Mouse (Mus musculus) forebrain, embryonic 15.5 days (tissue): ENCODE measurements around the gene Slc48a1. TPM values are rescaled to one million over a fixed set of nuclear protein-coding genes. Genes with fewer than 3 reads are reported as not detected.

ENCODE experiments used
- ATAC-seq: fragments of 200-750 bp; cut with Nextera tagmentation; replicated peaks from 2 replicates; pipeline ENCODE4 v1.8.0; 2017; ENCODE audit warnings: mild to moderate bottlenecking, moderate TSS enrichment, moderate library complexity
- H3K27ac ChIP-seq: fragments of 300-500 bp; sonication (generic); replicated peaks from 2 replicates; pipeline ENCODE4 v1.5.1; 2015; ENCODE audit warnings: mild to moderate bottlenecking, inconsistent platforms
- H3K27me3 ChIP-seq: fragments of 300-500 bp; sonication (generic); 2 replicates; pipeline ENCODE4 v1.6.1; 2015; ENCODE audit warnings: inconsistent platforms
- H3K36me3 ChIP-seq: fragments of 300-500 bp; sonication (generic); 2 replicates; pipeline ENCODE4 v1.6.1; 2015; ENCODE audit warnings: mild to moderate bottlenecking, inconsistent platforms
- H3K4me1 ChIP-seq: fragments of 300-500 bp; sonication (generic); 2 replicates; pipeline ENCODE4 v1.6.1; 2015; ENCODE audit warnings: inconsistent platforms
- H3K4me2 ChIP-seq: fragments of 300-500 bp; sonication (generic); replicated peaks from 2 replicates; pipeline ENCODE4 v1.6.1; 2015; ENCODE audit warnings: mild to moderate bottlenecking, inconsistent platforms
- H3K4me3 ChIP-seq: fragments of 300-500 bp; sonication (generic); 2 replicates; pipeline ENCODE4 v1.5.1; 2015; ENCODE audit warnings: mild to moderate bottlenecking, inconsistent platforms
- H3K9ac ChIP-seq: fragments of 300-500 bp; sonication (generic); replicated peaks from 2 replicates; pipeline ENCODE4 v1.6.1; 2015; ENCODE audit warnings: mild to moderate bottlenecking, inconsistent platforms
- H3K9me3 ChIP-seq: fragments of 300-500 bp; sonication (generic); 2 replicates; pipeline ENCODE4 v1.6.1; 2016; ENCODE audit warnings: inconsistent platforms
- WGBS: fragments of 180-500 bp; shearing (Covaris S2); methylation state at CpG from one replicate; pipeline ENCODE4 v1.1.7; 2015; ENCODE audit warnings: mixed read lengths; 5-methylcytosine and 5-hydroxymethylcytosine counted together
- polyA plus RNA-seq: library from polyadenylated mRNA; unstranded; fragments of >200 nt; fragmentation: Nextera tagmentation; extraction: Ambion mirVana; gene quantifications from 2 replicates; pipeline ENCODE4 v1.2.1, GENCODE M21; 2015

Slc48a1 gene
- polyA plus RNA-seq, 1 experiment from 2014 or later, result 64.9 TPM

DNA sequence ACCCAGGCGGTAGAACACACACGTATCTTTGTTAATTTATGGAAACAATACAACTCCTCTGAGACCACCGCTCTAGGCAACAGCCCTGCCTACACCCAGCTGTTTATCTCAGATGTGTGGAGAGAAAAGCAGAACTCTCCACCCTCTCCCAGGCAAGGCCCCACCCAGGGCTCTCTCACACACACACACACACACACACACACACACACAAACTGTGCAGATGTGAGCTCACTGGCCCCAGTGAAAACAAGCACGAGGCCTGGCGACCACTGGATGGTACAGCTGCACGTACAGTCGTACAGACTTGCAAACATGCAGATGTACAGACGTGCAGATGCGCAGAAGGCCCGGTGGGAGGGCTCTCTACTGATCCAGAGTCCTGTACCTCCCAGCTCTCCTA, 33.4 kb upstream of the Slc48a1 start:
- no peaks in the 10 kb centered on the region for H3K27me3 ChIP-seq
- WGBS, result 67% methylated on average over 10 of the region's 10 CpGs
- H3K4me2 ChIP-seq, result no peak overlapping the region
- no peaks in the 10 kb centered on the region for H3K9me3 ChIP-seq
- H3K4me1 ChIP-seq, result peaks cover 1% of the 10 kb centered on the region
- no peak overlapping the region for H3K4me3 ChIP-seq
- H3K27ac ChIP-seq, result no peak overlapping the region
- ATAC-seq, result no peak
- no peaks in the 10 kb centered on the region for H3K36me3 ChIP-seq
- no peak overlapping the region for H3K9ac ChIP-seq

DNA sequence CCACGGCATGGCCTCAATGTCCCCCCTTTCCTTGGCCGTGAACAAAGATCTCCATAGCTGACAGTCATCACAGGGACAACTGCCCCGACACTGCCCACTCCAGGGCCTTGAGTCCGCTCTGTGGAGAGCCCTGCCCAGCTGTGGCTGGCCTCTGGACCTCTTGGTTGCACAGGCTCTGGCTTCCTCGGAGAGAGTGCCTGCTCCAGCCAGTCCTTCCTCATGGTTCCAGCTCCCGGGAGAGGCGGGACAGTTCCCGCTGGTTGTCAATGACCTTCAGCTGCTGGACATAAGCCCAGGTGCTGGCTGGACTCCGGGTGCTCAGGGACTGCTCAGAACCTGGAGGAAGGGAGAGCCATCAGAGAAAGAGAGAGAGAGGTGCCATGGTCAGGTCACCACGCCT, 33.0 kb upstream of the Slc48a1 start:
- Histone ChIP-seq H3K9me3 (no peaks in the 10 kb centered on the region), H3K27me3 (no peaks in the 10 kb centered on the region), H3K36me3 (no peaks in the 10 kb centered on the region), H3K4me3 (no peak overlapping the region), H3K9ac (no peak overlapping the region), H3K4me2 (no peak overlapping the region), H3K27ac (no peak overlapping the region), H3K4me1 (peaks cover 5% of the 10 kb centered on the region)
- ATAC-seq, result no peak
- 77% methylated on average over 10 of the region's 10 CpGs for WGBS

GRCm38 (mm10) chr15:97746278-97746677, 32.0 kb upstream of the Slc48a1 start:
- H3K4me1 ChIP-seq, result peaks cover 14% of the 10 kb centered on the region
- 91% methylated on average over 10 of the region's 10 CpGs for WGBS
- H3K36me3 ChIP-seq, result no peaks in the 10 kb centered on the region
- no peak overlapping the region for H3K27ac ChIP-seq
- no peak overlapping the region for H3K4me3 ChIP-seq
- no peak for ATAC-seq
- H3K9ac ChIP-seq, result no peak overlapping the region
- no peak overlapping the region for H3K4me2 ChIP-seq
- no peaks in the 10 kb centered on the region for H3K27me3 ChIP-seq
- H3K9me3 ChIP-seq, result no peaks in the 10 kb centered on the region

- WGBS, result 95% methylated on average over 24 of the region's 24 CpGs
- ATAC-seq, result no peak
- H3K9me3 ChIP-seq, result no peaks in the 10 kb centered on the region
Measured at GRCm38 (mm10) chr15:97746748-97747147, 31.6 kb upstream of the Slc48a1 start.

GRCm38 (mm10) chr15:97747486-97747885, 30.8 kb upstream of the Slc48a1 start:
- Histone ChIP-seq H3K27ac (no peak overlapping the region), H3K4me3 (no peak overlapping the region), H3K27me3 (no peaks in the 10 kb centered on the region), H3K9ac (no peak overlapping the region), H3K9me3 (no peaks in the 10 kb centered on the region), H3K36me3 (no peaks in the 10 kb centered on the region), H3K4me1 (peaks cover 14% of the 10 kb centered on the region), H3K4me2 (no peak overlapping the region)
- 84% methylated on average over 4 of the region's 4 CpGs for WGBS
- no peak for ATAC-seq

More at GRCm38 (mm10) chr15:97746748-97747147, 31.6 kb upstream of the Slc48a1 start:
- Histone ChIP-seq H3K36me3 (no peaks in the 10 kb centered on the region), H3K27ac (no peak overlapping the region), H3K4me1 (peaks cover 14% of the 10 kb centered on the region), H3K9ac (no peak overlapping the region), H3K4me3 (no peak overlapping the region), H3K27me3 (no peaks in the 10 kb centered on the region), H3K4me2 (no peak overlapping the region)

- Histone ChIP-seq H3K36me3 (no peaks in the 10 kb centered on the region), H3K9ac (no peak overlapping the region), H3K4me3 (no peak overlapping the region), H3K27me3 (no peaks in the 10 kb centered on the region), H3K27ac (no peak overlapping the region), H3K9me3 (no peaks in the 10 kb centered on the region), H3K4me1 (peaks cover 14% of the 10 kb centered on the region), H3K4me2 (no peak overlapping the region)
- ATAC-seq, result no peak
- 60% methylated on average over 10 of the region's 10 CpGs for WGBS
Measured at GRCm38 (mm10) chr15:97748309-97748708, 30.0 kb upstream of the Slc48a1 start.

DNA sequence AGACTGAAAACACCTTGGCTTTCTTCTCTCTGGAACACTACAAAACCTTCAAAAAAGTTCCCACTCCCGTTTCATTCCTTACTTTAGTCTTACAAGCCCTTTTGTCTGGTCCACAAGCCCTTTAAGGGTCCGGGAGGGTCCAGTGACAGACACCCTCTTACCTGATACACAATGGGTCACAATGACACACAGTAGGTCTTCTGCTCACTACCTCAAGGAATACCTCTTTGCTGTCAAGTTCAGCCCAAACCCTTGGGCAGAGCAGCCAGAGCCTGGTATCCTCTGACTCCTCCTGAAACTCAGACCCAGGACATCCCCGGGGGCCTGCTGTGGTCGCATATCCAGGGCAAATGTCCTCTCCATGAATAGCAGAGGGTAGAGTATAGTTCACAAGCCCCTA, 29.4 kb upstream of the Slc48a1 start:
- H3K4me2 ChIP-seq, result no peak overlapping the region
- no peak overlapping the region for H3K27ac ChIP-seq
- no peaks in the 10 kb centered on the region for H3K36me3 ChIP-seq
- ATAC-seq, result no peak
- H3K4me3 ChIP-seq, result no peak overlapping the region
- no peaks in the 10 kb centered on the region for H3K27me3 ChIP-seq
- H3K9ac ChIP-seq, result no peak overlapping the region
- H3K4me1 ChIP-seq, result peaks cover 14% of the 10 kb centered on the region
- WGBS, result 88% methylated on average over 4 of the region's 4 CpGs
- H3K9me3 ChIP-seq, result no peaks in the 10 kb centered on the region

DNA sequence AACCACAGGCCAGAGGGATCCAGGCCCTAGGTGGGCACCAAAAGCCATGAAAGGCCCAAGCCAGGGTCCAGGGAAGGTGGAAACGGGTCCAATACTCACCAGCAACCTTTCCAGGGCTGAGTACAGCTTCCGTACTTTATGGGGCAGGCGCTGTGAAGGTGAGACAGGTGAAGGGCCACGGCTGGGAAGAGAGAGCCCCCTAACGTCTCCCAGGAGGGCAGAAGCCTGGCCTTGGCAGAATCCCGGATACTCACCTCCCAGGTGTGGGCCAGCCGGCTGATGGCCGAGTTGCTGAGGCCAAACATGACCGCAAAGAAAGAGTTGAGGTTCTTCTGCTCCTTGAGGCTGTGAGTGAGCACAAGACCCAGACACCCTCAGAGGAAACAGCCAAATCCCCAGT, 28.9 kb upstream of the Slc48a1 start:
- Histone ChIP-seq H3K4me1 (peaks cover 14% of the 10 kb centered on the region), H3K36me3 (no peaks in the 10 kb centered on the region), H3K27ac (no peak overlapping the region), H3K4me3 (no peak overlapping the region), H3K9ac (no peak overlapping the region), H3K4me2 (no peak overlapping the region), H3K27me3 (no peaks in the 10 kb centered on the region), H3K9me3 (no peaks in the 10 kb centered on the region)
- WGBS, result 93% methylated on average over 9 of the region's 9 CpGs
- ATAC-seq, result no peak

- H3K27me3 ChIP-seq, result no peaks in the 10 kb centered on the region
- H3K9ac ChIP-seq, result no peak overlapping the region
- H3K4me3 ChIP-seq, result no peak overlapping the region
- 88% methylated on average over 13 of the region's 13 CpGs for WGBS
- ATAC-seq, result 0 out of 2 replicates have a peak, but pooled peaks have one; percentile 12
- H3K4me1 ChIP-seq, result peaks cover 14% of the 10 kb centered on the region
- H3K27ac ChIP-seq, result peak overlapping the region; percentile 20; the same call in 1 of the 2 replicates
- no peaks in the 10 kb centered on the region for H3K9me3 ChIP-seq
- H3K36me3 ChIP-seq, result no peaks in the 10 kb centered on the region
- H3K4me2 ChIP-seq, result no peak overlapping the region
Measured at GRCm38 (mm10) chr15:97749841-97750240, 28.5 kb upstream of the Slc48a1 start.

DNA sequence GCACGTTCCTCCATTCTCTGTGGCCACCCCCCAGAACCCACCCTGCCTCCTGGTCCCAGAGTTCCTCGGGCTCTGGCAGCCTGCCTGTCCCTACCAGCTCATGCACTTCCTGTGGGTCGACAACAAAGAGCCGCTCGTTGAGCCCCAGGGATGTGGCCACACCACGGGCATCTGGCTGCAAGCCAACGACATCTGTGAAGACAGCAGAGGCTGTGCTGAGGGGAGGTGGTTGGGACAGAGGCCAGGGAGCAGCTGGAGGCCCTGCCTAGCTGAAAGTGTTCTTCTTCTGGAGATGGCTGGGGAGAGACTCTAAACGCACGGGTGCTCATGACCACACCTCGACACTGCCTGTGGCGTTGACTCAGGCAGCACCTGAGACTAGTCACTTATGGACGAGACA, 27.6 kb upstream of the Slc48a1 start:
- Histone ChIP-seq H3K27ac (peak overlapping the region; percentile 20), H3K27me3 (no peaks in the 10 kb centered on the region), H3K4me2 (no peak overlapping the region), H3K9me3 (no peaks in the 10 kb centered on the region), H3K4me3 (no peak overlapping the region), H3K4me1 (peaks cover 14% of the 10 kb centered on the region), H3K9ac (no peak overlapping the region), H3K36me3 (no peaks in the 10 kb centered on the region)
- WGBS, result 17% methylated on average over 12 of the region's 12 CpGs
- ATAC-seq, result peak; percentile 82

- H3K4me1 ChIP-seq, result peaks cover 14% of the 10 kb centered on the region
- H3K4me2 ChIP-seq, result no peak overlapping the region
- no peaks in the 10 kb centered on the region for H3K36me3 ChIP-seq
- H3K27me3 ChIP-seq, result no peaks in the 10 kb centered on the region
- no peak for ATAC-seq
- H3K4me3 ChIP-seq, result no peak overlapping the region
- no peaks in the 10 kb centered on the region for H3K9me3 ChIP-seq
- no peak overlapping the region for H3K27ac ChIP-seq
- WGBS, result 87% methylated on average over 2 of the region's 2 CpGs
- H3K9ac ChIP-seq, result no peak overlapping the region
Measured at GRCm38 (mm10) chr15:97751676-97752075, 26.6 kb upstream of the Slc48a1 start.

DNA sequence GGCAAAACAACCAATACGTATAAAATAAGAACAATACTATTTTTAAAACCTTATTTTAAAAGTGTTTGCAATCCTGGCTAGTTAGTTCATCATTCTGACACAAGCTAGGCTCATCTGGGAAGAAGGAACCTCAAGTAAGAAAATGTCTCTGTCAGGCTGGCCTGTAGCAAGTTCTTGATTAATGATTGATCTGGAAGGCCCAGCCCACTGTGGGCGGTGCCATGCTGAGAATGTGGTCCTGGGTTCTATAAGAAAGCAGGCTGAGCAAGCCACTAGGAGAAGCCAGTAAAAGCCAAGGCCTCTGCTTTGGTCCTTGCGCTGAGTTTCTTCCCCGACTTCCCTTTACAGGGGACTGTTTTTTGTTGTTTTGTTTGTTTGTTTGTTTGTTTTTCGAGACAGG, 25.8 kb upstream of the Slc48a1 start:
- 92% methylated on average over 5 of the region's 5 CpGs for WGBS
- Histone ChIP-seq H3K9ac (no peak overlapping the region), H3K4me3 (no peak overlapping the region), H3K9me3 (no peaks in the 10 kb centered on the region), H3K36me3 (no peaks in the 10 kb centered on the region), H3K27ac (no peak overlapping the region), H3K27me3 (no peaks in the 10 kb centered on the region), H3K4me1 (peaks cover 14% of the 10 kb centered on the region), H3K4me2 (no peak overlapping the region)
- no peak for ATAC-seq

GRCm38 (mm10) chr15:97754476-97754875, 23.8 kb upstream of the Slc48a1 start:
- no peaks in the 10 kb centered on the region for H3K27me3 ChIP-seq
- no peak overlapping the region for H3K4me3 ChIP-seq
- ATAC-seq, result no peak
- H3K36me3 ChIP-seq, result no peaks in the 10 kb centered on the region
- no peaks in the 10 kb centered on the region for H3K9me3 ChIP-seq
- 57% methylated on average over 6 of the region's 6 CpGs for WGBS
- H3K27ac ChIP-seq, result no peak overlapping the region
- H3K4me1 ChIP-seq, result peaks cover 14% of the 10 kb centered on the region
- H3K4me2 ChIP-seq, result no peak overlapping the region
- no peak overlapping the region for H3K9ac ChIP-seq
